Mouse (Mus musculus) ES-Bruce4 (cell line): ENCODE results near the gene Auts2.
A peak's percentile ranks its signal among the peaks of the same experiment; 100 is the strongest.

Experiments
- CTCF ChIP-seq: IDR thresholded peaks from one replicate; pipeline ENCODE4 v1.8.1; 2011; ENCODE audit warnings: low read depth, low read length
- EP300 ChIP-seq: IDR thresholded peaks from 2 replicates; pipeline ENCODE4 v1.6.1; 2011; ENCODE audit warnings: low read depth, low read length; ENCODE audit not compliant: insufficient read depth
- POLR2A ChIP-seq: IDR thresholded peaks from one replicate; pipeline ENCODE4 v1.8.1; 2011; ENCODE audit warnings: low read length; ENCODE audit not compliant: insufficient read depth

DNA sequence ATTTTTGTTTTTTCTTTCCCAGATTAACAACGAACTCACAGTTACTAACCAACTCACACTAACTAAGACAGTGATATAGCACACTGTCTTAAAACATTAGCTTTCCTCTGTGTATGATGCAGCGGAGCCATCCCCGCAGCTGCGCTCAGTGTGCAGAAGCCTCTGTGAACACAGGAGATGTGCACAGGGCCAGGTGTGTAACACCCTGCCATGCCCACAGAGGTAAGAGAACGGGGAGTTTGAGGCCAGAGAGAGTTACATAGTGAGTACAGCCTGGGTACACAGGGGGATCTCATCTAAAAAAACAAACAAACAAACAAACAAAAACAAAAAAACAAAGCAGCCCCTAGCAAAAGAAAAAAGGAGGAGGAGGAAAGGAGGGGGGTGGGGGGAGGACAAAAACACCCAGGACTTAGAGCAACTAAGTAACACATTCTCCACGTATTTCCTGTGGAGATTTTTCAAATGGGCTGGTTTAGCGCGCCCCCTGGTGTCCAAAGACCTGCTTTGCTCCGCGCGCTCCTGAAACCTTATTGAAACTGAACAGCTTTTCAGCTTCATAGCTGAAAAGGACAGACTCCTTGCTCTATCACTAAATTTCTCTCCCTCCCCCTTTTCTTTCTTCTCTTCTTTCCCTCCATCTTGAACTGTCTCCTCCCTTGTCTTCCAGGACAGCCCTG, 1115.3 kb downstream of the Auts2 start:
- TF ChIP-seq POLR2A (no peak), CTCF (peak; percentile 79), EP300 (no peak)
